20 mouse cellular contexts compared by ENCODE assay signal in genomic region chr13:51156014-51156386, GRCm38 (mm10). TPM values are rescaled to one million over a fixed set of nuclear protein-coding genes. Genes with fewer than 3 reads are reported as not detected.
DNase-seq lines count a peak whose midpoint lies in the region; ATAC-seq and TF ChIP-seq lines count a peak whose summit lies in the region.
"Had no signal": no experiment of that assay in that cellular context is flagged by ENCODE, and none has a peak within 500 bp of the region (broad histone marks: within the 10 kb centered on the region; RNA-seq: fewer than 3 reads in every experiment).

No protein-coding gene starts in this region.

- peaks cover 10% of the 10 kb centered on the region for H3K4me1 ChIP-seq in heart, embryonic 12.5 days (replicated peaks)
- no peaks in the 10 kb centered on the region for H3K4me1 ChIP-seq in lung, embryonic 14.5 days (ENCODE audit: insufficient read depth)
- H3K4me1 ChIP-seq in stomach, embryonic 15.5 days, result no peaks in the 10 kb centered on the region
- H3K4me1 ChIP-seq: limb, embryonic 10.5 days; liver, embryonic 12.5 days; midbrain, embryonic 10.5 days; neural tube, embryonic 15.5 days had no signal

- no peak for TF ChIP-seq CTCF in lung, embryonic 14.5 days (IDR thresholded peaks at IDR 0.05; ENCODE audit: low read depth)

- WGBS in heart, embryonic 12.5 days, result 94% methylated on average over 6 of the region's 6 CpGs
- 95% methylated on average over 6 of the region's 6 CpGs for WGBS in lung, embryonic 14.5 days
- 91% methylated on average over 6 of the region's 6 CpGs for WGBS in stomach, embryonic 15.5 days

- peaks cover 4% of the 10 kb centered on the region; the same call in 1 of the 2 replicates for H3K9me3 ChIP-seq in heart, embryonic 12.5 days (replicated peaks)
- no peaks in the 10 kb centered on the region for H3K9me3 ChIP-seq in lung, embryonic 14.5 days (ENCODE audit: low read depth, low read length)
- H3K9me3 ChIP-seq in stomach, embryonic 15.5 days, result no peaks in the 10 kb centered on the region
- H3K9me3 ChIP-seq: limb, embryonic 10.5 days; liver, embryonic 12.5 days; midbrain, embryonic 10.5 days; neural tube, embryonic 15.5 days had no signal

- no peak overlapping the region for H3K4me3 ChIP-seq in heart, embryonic 12.5 days
- no peak overlapping the region for H3K4me3 ChIP-seq in lung, embryonic 14.5 days (ENCODE audit: low read depth, low read length)
- no peak overlapping the region for H3K4me3 ChIP-seq in stomach, embryonic 15.5 days (replicated peaks)
- H3K4me3 ChIP-seq: erythroblast, embryonic 14.5 days; limb, embryonic 10.5 days; liver, embryonic 12.5 days; midbrain, embryonic 10.5 days; myocyte; neural tube, embryonic 15.5 days had no signal

- no peak for DNase-seq in heart, adult 9 months (ENCODE audit: low spot score in 2 of 2)
- DNase-seq in lung, embryonic 14.5 days, result no peak
- DNase-seq in lung, postnatal 14 days, result no peak
- DNase-seq in adrenal gland, postnatal 14 days, result peak; percentile 29
- DNase-seq in Muller cell, postnatal 12 days (ENCODE audit: inconsistent ontology term), result no peak
- DNase-seq: cerebellum, adult 2 months; thymus, adult 18-20 months had no signal

- no peak for ATAC-seq in heart, embryonic 12.5 days (ENCODE audit: insufficient number of reproducible peaks, low FRiP score)
- no peak for ATAC-seq in lung, embryonic 14.5 days (ENCODE audit: insufficient read depth)
- ATAC-seq in stomach, embryonic 15.5 days (ENCODE audit: insufficient read depth, low FRiP score, low read depth), result no peak
- ATAC-seq: activated CD4-positive, CD25-positive, alpha-beta regulatory T cell, adult 4 months; intestine, embryonic 16.5 days; liver, embryonic 12.5 days; Patski had no signal

- H3K27me3 ChIP-seq in heart, embryonic 12.5 days (replicated peaks), result no peaks in the 10 kb centered on the region
- H3K27me3 ChIP-seq in lung, embryonic 14.5 days (ENCODE audit: insufficient read depth, low read length), result no peaks in the 10 kb centered on the region
- no peaks in the 10 kb centered on the region for H3K27me3 ChIP-seq in stomach, embryonic 15.5 days (replicated peaks)
- H3K27me3 ChIP-seq: liver, embryonic 12.5 days; neural tube, embryonic 15.5 days; Patski had no signal

- peak overlapping the region; percentile 64 for H3K27ac ChIP-seq in heart, embryonic 12.5 days (ENCODE audit: poor library complexity, severe bottlenecking)
- H3K27ac ChIP-seq in lung, embryonic 14.5 days (ENCODE audit: low read depth), result peak overlapping the region; percentile 56; the same call in 1 of the 2 replicates
- H3K27ac ChIP-seq in stomach, embryonic 15.5 days, result 0 out of 2 replicates have a peak overlapping the region, but pooled peaks have one; percentile 41
- H3K27ac ChIP-seq: hindbrain, embryonic 14.5 days; kidney, postnatal 0 days; limb, embryonic 10.5 days; liver, embryonic 12.5 days; midbrain, embryonic 10.5 days; neural tube, embryonic 15.5 days had no signal

- H3K4me2 ChIP-seq in heart, embryonic 12.5 days, result peak overlapping the region; percentile 28
- H3K4me2 ChIP-seq in lung, embryonic 14.5 days, result no peak overlapping the region
- H3K4me2 ChIP-seq in stomach, embryonic 15.5 days, result no peak overlapping the region
- H3K4me2 ChIP-seq: hindbrain, embryonic 14.5 days; liver, embryonic 12.5 days; neural tube, embryonic 15.5 days had no signal

- H3K9ac ChIP-seq in heart, embryonic 12.5 days, result no peak overlapping the region
- no peak overlapping the region for H3K9ac ChIP-seq in lung, embryonic 14.5 days
- no peak overlapping the region for H3K9ac ChIP-seq in stomach, embryonic 15.5 days
- H3K9ac ChIP-seq: hindbrain, embryonic 14.5 days; liver, embryonic 12.5 days; neural tube, embryonic 15.5 days had no signal

- peaks cover 50% of the 10 kb centered on the region for H3K36me3 ChIP-seq in heart, embryonic 12.5 days
- H3K36me3 ChIP-seq in lung, embryonic 14.5 days (ENCODE audit: insufficient read depth), result peaks cover 38% of the 10 kb centered on the region
- 0 out of 2 replicates have a peak, but pooled peaks cover 10% of the 10 kb centered on the region for H3K36me3 ChIP-seq in stomach, embryonic 15.5 days

RNA-seq across cellular contexts. Expression of gene Nxnl2, which starts 14.8 kb away (rescaled TPM):
- 1.1 and 1.5 TPM in 2 replicates for polyA plus RNA-seq in heart, embryonic 12.5 days (2016; fragmentation: Nextera tagmentation; extraction: Ambion mirVana)
- 0.72 and 2.4 TPM in 2 replicates for polyA plus RNA-seq in lung, embryonic 14.5 days (2014; fragmentation: Nextera tagmentation; extraction: Ambion mirVana)
- total RNA-seq in adrenal gland, postnatal 14 days (2021), result 0.56 and 0.64 TPM in 2 replicates
- polyA plus RNA-seq in stomach, embryonic 15.5 days (2015; fragmentation: Nextera tagmentation; extraction: Ambion mirVana), result 1.5 and 1.6 TPM in 2 replicates
- polyA plus RNA-seq: erythroblast, embryonic 14.5 days; myocyte had no signal

RNA-seq across cellular contexts. Expression of gene Spin1, which starts 55.3 kb away (rescaled TPM):
- 63.4 and 68.1 TPM in 2 replicates for polyA plus RNA-seq in heart, embryonic 12.5 days (2016; fragmentation: Nextera tagmentation; extraction: Ambion mirVana)
- 108 and 110 TPM in 2 replicates for polyA plus RNA-seq in lung, embryonic 14.5 days (2014; fragmentation: Nextera tagmentation; extraction: Ambion mirVana)
- 64.3 and 66.8 TPM in 2 replicates for total RNA-seq in adrenal gland, postnatal 14 days (2021)
- polyA plus RNA-seq in stomach, embryonic 15.5 days (2015; fragmentation: Nextera tagmentation; extraction: Ambion mirVana), result 67.9 and 69.4 TPM in 2 replicates
